Mouse (Mus musculus): ENCODE results near the gene Gm19345.

The Gm19345 gene

DNA sequence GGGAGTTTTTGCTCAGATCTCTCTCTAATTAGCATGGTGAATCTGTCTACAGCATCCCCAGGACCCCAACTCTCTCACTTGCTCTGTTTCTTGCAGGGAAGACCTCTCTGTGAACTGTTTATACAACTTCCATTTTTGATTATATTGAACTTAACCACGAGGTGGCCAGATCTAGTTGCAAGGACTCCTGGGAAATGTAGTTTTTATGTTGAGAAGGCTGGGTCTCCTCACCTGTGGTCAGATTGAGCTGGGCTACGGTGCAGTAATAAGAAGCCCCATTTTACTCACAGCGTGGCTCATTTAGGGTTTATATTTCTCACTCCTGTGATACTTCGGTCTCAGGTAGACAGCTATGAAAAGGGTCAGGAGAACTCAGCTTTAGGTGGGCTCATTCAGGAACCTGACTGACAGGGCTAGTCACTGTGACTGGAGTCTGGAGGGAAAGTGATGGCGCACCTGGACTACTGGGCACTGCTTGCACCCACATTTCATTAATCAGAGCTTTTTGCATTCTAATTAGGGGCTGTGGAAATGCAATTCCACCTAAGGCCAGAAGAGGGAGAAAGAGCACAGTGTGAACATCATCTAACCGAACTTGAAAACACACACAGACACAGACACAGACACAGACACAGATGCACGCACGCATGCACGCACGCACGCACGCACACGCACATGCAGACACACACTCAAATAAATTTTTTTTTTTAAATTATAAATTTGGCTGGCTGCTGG, 24.3 kb downstream of the Gm19345 start:
- DNase-seq, result no peak

DNA sequence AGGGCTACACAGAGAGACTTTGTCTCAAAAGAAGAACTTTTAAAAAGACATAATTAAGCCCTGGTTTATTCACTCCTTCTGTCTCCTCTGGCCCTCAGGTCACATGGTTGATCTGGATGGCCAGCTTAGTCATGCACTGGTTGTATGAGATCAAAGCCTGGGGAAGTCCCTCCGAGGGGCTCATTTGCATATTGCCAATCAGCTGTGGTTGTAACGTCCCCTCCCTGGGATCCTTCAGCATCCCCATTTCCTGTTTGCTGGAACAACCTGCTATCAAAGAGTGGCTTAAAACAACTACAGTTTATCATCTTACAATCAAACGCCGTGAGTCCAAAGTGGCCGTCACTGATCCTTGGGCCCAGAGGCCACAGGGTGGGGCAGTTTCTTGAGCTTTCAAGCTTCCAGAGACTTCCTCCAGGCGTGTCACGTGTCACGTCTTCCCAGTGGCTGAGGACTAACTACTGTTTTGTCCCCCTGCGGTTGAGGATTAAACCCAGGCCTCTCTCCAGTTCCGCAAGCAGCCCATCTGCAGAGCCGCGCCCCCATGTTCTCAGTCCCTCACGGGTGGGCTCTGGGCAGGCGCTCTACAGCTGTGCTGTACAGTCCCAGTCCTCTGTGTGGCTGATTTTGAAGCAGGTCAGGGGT, 25.1 kb downstream of the Gm19345 start:
- no peak for DNase-seq

DNA sequence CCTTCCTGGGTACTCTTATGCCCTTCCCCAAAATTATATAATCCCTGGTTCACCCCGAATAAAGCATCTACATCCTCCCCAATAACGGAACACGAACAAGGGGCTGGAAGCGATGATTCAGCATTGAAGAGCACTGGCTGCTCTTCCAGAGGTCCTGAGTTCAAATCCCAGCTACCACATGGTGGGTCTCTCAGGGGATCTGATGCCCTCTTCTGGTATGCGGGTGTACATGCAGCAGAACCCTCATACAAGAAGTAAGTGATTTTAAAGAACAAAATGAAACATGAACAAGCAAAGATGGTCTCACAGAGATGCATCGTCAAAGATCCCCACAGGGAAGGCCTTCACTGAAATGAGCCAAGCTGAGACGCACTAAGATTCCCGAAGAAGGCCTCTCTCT, 29.0 kb downstream of the Gm19345 start:
- DNase-seq, result no peak

DNA sequence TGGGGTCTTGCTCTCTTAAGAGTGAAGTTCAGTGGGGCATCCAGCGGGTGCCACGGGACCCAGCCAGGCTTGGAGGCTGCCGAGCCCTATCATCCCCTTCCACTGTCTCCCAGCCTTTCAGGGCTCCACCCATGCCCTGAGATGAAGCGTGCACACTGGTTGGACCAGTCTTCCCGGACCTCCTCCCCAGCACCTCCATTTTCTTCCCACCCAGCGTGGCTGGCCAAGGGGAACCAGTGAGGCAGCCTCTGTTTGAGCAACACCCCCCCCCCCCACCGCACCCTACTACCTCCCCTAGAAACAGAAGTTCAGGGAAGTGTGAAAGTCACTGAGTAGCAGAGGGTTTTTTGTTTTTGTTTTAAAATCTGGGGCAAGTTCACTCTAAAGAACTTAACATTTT, 36.0 kb downstream of the Gm19345 start, which contains the start of gene Ceacam19:
Gene Ceacam19, minus strand, starts transcription at position 117 of the 400 bp plus-strand sequence.
- DNase-seq, result no peak

DNA sequence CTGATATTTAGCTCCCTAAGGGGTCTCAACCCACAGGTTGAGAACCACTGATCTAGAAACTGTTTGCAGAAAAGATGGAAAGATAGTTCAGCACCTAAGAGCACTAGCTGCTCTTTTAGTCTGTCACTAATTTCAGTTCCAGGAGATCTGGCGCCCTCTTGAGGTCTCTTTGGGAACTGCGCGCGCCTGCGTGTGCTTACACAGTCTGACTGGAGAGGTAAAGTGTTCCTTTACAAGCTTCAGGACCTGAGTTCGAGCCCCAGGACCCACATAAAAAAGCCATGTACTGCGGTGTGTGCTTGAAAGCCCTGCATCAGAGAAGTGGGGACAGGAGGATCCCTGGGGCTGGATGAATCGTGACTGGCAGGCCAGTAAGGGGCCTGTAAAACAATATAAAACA, 38.1 kb downstream of the Gm19345 start:
- no peak for DNase-seq
